Mouse (Mus musculus): ENCODE data around the gene Selenot. TPM values are rescaled to one million over a fixed set of nuclear protein-coding genes. Genes with fewer than 3 reads are reported as not detected.
A peak's percentile ranks its signal among the peaks of the same experiment; 100 is the strongest.

Selenot gene
- 15.3 and 17.0 TPM in 2 replicates for polyA plus RNA-seq (2016; fragmentation: Nextera tagmentation; extraction: Ambion mirVana)

GRCm38 (mm10) chr3:58576137-58577066, at the start of gene Selenot:
Gene Selenot (plus strand): TSS chr3:58576636.
- peaks cover 23% of the 10 kb centered on the region for H3K4me1 ChIP-seq
- H3K9me3 ChIP-seq (replicated peaks), result no peaks in the 10 kb centered on the region
- WGBS (ENCODE audit: insufficient replicate concordance), result 2% methylated on average over 59 of the region's 59 CpGs
- H3K4me3 ChIP-seq, result peak within 1 kb of the TSS; percentile 97
- H3K36me3 ChIP-seq, result peaks cover 17% of the 10 kb centered on the region
- H3K27ac ChIP-seq, result peak within 1 kb of the TSS; percentile 99
- no peaks in the 10 kb centered on the region for H3K27me3 ChIP-seq (replicated peaks)
- peak within 1 kb of the TSS; percentile 67 for H3K4me2 ChIP-seq
- peak; percentile 92 for ATAC-seq
- peak within 1 kb of the TSS; percentile 100 for H3K9ac ChIP-seq

DNA sequence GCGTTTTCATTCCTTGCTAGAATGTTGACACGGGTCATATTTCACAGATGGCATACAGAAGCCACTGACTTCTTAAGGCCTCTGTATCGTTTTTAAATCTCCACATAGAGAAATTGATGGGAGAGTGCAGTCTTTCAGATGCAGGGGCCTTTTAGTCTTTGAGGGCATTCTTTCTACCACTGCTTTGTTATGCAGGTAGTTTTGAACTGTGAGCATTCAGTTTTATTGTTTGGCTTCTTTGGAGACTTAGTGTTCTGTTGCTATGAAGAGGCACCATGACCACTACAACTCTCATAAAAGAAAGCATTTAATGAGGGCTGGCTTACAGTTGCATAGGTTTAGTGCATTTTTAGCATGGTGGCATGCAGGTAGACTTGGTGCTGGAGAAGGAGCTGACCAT, 39.9 kb upstream of the Selenot start:
- Histone ChIP-seq H3K4me3 (no peak overlapping the region), H3K27me3 (replicated peaks) (no peaks in the 10 kb centered on the region), H3K27ac (no peak overlapping the region), H3K4me1 (no peaks in the 10 kb centered on the region), H3K9ac (no peak overlapping the region), H3K36me3 (peaks cover 77% of the 10 kb centered on the region), H3K9me3 (replicated peaks) (no peaks in the 10 kb centered on the region), H3K4me2 (no peak overlapping the region)
- 85% methylated on average over 3 of the region's 3 CpGs for WGBS (ENCODE audit: insufficient replicate concordance)
- no peak for ATAC-seq

DNA sequence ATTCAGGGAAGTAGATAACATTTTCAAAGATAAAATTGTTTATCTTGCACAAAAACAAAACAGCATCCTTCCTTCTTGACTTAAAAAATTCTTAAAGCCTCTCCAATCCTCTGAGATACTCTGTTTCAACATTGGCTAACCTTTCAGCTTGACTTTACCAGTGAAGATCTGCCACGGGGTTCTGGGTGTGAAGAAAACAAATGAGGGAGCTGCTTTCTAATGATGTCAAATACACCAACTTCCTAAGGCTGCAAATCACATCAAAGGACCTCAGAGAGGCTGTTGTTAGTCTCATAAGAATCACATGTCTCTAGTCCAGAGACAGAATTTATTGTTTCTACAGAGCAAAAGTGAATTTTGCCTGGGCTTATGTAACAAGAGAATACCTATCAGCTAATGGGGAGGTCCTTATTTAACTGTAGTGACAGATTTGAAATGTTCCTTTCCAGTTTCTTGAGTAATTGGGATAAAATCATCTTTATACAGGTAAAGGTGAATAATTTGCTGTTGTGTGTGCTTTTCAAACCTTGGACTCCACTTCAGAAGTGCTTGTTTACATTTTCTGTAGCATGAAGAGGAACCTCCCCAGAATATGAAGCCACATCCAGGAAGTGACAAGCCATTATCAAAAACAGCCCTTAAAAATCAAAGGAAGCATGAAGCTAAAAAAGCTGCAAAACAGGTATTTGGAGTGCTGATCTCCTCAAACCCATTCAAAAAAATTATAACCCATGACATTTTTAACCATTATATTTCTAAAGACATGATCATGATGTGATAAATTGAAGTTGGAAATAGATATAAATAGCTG, 24.2 kb upstream of the Selenot start:
- H3K4me2 ChIP-seq, result no peak overlapping the region
- no peak overlapping the region for H3K9ac ChIP-seq
- ATAC-seq, result no peak
- H3K9me3 ChIP-seq (replicated peaks), result no peaks in the 10 kb centered on the region
- H3K36me3 ChIP-seq, result peaks cover 93% of the 10 kb centered on the region
- H3K4me3 ChIP-seq, result no peak overlapping the region
- no peaks in the 10 kb centered on the region for H3K27me3 ChIP-seq (replicated peaks)
- H3K4me1 ChIP-seq, result no peaks in the 10 kb centered on the region
- H3K27ac ChIP-seq, result no peak overlapping the region
- WGBS (ENCODE audit: insufficient replicate concordance), result 76% methylated on average over 1 of the region's 1 CpGs

DNA sequence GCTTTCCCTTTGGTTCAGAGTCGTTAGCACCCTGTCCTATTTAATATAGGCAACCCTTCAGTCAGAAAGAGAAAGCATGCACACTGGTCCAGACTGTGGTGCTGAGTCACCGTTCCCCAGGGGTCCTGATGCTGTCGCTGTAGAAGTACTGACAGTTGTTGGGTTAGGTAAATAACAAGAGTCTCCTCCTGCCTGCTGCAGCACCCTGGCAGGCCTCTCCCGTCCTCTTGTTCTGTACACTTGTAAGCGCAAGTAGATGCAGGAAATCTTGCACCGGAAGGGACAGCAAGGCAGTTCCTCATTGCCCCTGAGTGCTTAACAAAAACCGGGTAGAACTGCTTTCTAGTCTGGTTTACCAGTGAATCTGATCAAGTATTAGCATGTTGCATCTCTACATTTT, 19.8 kb upstream of the Selenot start:
- no peak overlapping the region for H3K27ac ChIP-seq

GRCm38 (mm10) chr3:58559887-58560286, 16.5 kb upstream of the Selenot start:
- Histone ChIP-seq H3K4me3 (no peak overlapping the region), H3K27ac (no peak overlapping the region), H3K36me3 (peaks cover 35% of the 10 kb centered on the region), H3K27me3 (replicated peaks) (no peaks in the 10 kb centered on the region), H3K4me1 (no peaks in the 10 kb centered on the region), H3K9ac (no peak overlapping the region), H3K9me3 (replicated peaks) (0 out of 2 replicates have a peak, but pooled peaks cover 6% of the 10 kb centered on the region), H3K4me2 (no peak overlapping the region)
- ATAC-seq, result no peak
- 39% methylated on average over 2 of the region's 2 CpGs for WGBS (ENCODE audit: insufficient replicate concordance)

More for the DNA sequence above, 19.8 kb upstream of the Selenot start:
- H3K36me3 ChIP-seq, result peaks cover 66% of the 10 kb centered on the region
- H3K9me3 ChIP-seq (replicated peaks), result no peaks in the 10 kb centered on the region
- no peak for ATAC-seq
- WGBS (ENCODE audit: insufficient replicate concordance), result 74% methylated on average over 7 of the region's 7 CpGs
- no peak overlapping the region for H3K4me3 ChIP-seq
- H3K4me1 ChIP-seq, result no peaks in the 10 kb centered on the region
- no peaks in the 10 kb centered on the region for H3K27me3 ChIP-seq (replicated peaks)
- no peak overlapping the region for H3K4me2 ChIP-seq
- H3K9ac ChIP-seq, result no peak overlapping the region

- Histone ChIP-seq H3K9ac (no peak overlapping the region), H3K27ac (no peak overlapping the region), H3K4me1 (no peaks in the 10 kb centered on the region), H3K36me3 (peaks cover 19% of the 10 kb centered on the region), H3K4me3 (no peak overlapping the region), H3K4me2 (no peak overlapping the region), H3K27me3 (replicated peaks) (no peaks in the 10 kb centered on the region), H3K9me3 (replicated peaks) (0 out of 2 replicates have a peak, but pooled peaks cover 6% of the 10 kb centered on the region)
- 67% methylated on average over 2 of the region's 2 CpGs for WGBS (ENCODE audit: insufficient replicate concordance)
- ATAC-seq, result no peak
Observed at GRCm38 (mm10) chr3:58561437-58561836, 15.0 kb upstream of the Selenot start.

DNA sequence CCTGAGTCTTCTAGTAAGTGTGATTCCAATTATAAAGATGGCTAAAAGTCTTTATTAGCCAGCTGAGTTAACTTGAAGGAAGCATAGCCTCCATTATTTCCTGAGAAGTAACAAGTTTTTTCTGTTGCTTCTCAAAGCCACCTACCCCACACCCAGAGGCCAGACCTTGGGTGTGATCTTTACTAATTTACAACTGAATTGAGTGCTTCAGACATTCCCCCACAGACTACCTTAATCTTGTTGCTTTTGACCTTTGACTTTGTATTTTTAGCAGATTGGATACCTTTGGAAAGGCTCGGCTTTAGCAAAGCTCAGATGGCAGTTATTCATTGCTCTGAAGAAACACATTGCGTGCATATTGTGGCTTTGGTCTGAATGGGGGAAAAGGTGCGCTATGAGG, 5.6 kb upstream of the Selenot start:
- 76% methylated on average over 3 of the region's 3 CpGs for WGBS (ENCODE audit: insufficient replicate concordance)
- ATAC-seq, result no peak
- Histone ChIP-seq H3K27me3 (replicated peaks) (no peaks in the 10 kb centered on the region), H3K9me3 (replicated peaks) (no peaks in the 10 kb centered on the region), H3K36me3 (no peaks in the 10 kb centered on the region), H3K4me1 (peaks cover under 1% of the 10 kb centered on the region; the same call in 1 of the 2 replicates), H3K4me3 (no peak overlapping the region), H3K27ac (no peak overlapping the region), H3K4me2 (no peak overlapping the region), H3K9ac (no peak overlapping the region)

GRCm38 (mm10) chr3:58577067-58577503, 649 bp downstream of the Selenot start:
- peak overlapping the region; percentile 99 for H3K27ac ChIP-seq
- H3K4me2 ChIP-seq, result peak overlapping the region; percentile 67
- under 1% methylated on average over 36 of the region's 36 CpGs for whole genome bisulfite sequencing (ENCODE audit: insufficient replicate concordance)
- H3K9me3 ChIP-seq (replicated peaks), result no peaks in the 10 kb centered on the region
- ATAC-seq, result peak; percentile 79
- peak overlapping the region; percentile 97 for H3K4me3 ChIP-seq
- peak overlapping the region; percentile 100 for H3K9ac ChIP-seq
- peaks cover 17% of the 10 kb centered on the region for H3K36me3 ChIP-seq
- peaks cover 30% of the 10 kb centered on the region for H3K4me1 ChIP-seq
- no peaks in the 10 kb centered on the region for H3K27me3 ChIP-seq (replicated peaks)

DNA sequence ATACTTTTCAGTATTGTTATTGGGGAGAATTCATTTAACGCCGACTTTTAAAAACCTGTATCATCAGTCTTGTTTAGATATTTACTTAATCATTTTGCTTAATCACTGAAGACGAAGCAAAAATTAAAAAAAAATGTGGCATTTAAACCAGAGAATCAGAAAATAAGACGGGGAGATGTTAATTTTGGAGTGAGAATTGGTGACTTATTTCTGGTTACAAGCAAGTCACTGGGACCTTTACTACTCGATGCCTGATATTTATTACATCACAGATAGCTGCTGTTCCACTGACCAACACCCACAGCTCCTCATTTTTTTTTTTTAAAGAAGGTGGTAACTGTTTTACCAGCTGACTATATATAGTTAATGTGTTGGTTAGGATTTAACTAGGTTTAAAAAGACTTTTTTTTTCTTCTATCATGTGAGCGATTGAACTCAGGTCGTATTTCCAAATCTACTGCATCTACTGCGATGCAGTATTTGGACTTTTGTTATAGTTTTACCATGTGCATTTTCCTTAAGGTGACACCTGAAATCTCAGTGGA, 1.1 kb downstream of the Selenot start:
- peak overlapping the region; percentile 99; the same call in 1 of the 2 replicates for H3K27ac ChIP-seq
- H3K27me3 ChIP-seq (replicated peaks), result no peaks in the 10 kb centered on the region
- no peaks in the 10 kb centered on the region for H3K9me3 ChIP-seq (replicated peaks)
- no peak for ATAC-seq
- H3K4me3 ChIP-seq, result peak overlapping the region; percentile 97
- peak overlapping the region; percentile 100 for H3K9ac ChIP-seq
- H3K4me1 ChIP-seq, result peaks cover 35% of the 10 kb centered on the region
- WGBS (ENCODE audit: insufficient replicate concordance), result 25% methylated on average over 8 of the region's 8 CpGs
- peaks cover 17% of the 10 kb centered on the region for H3K36me3 ChIP-seq
- peak overlapping the region; percentile 67 for H3K4me2 ChIP-seq

DNA sequence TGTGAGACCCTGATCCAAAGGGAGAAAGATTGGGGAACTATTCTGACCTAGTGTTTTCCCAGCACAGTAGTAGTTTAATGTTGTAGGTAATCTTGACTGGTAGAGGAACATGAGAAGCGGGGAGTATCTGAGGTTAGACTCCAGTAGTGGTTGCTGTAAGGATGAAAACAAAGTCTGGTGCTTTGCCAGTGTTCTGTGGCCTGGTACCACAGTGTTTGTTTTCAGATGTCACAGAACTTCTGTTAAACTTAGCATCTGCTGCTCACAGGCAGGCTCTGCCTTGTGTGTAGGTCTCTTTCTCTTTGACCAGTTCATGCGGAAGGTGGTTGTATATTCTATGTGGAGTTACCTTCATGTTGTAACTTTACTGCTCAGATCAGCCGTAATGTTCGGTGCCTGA, 5.1 kb downstream of the Selenot start:
- Histone ChIP-seq H3K27me3 (replicated peaks) (no peaks in the 10 kb centered on the region), H3K9me3 (replicated peaks) (no peaks in the 10 kb centered on the region), H3K27ac (no peak overlapping the region), H3K36me3 (peaks cover 27% of the 10 kb centered on the region), H3K4me1 (peaks cover 38% of the 10 kb centered on the region), H3K4me2 (no peak overlapping the region), H3K9ac (no peak overlapping the region), H3K4me3 (no peak overlapping the region)
- 73% methylated on average over 4 of the region's 4 CpGs for WGBS (ENCODE audit: insufficient replicate concordance)
- no peak for ATAC-seq

DNA sequence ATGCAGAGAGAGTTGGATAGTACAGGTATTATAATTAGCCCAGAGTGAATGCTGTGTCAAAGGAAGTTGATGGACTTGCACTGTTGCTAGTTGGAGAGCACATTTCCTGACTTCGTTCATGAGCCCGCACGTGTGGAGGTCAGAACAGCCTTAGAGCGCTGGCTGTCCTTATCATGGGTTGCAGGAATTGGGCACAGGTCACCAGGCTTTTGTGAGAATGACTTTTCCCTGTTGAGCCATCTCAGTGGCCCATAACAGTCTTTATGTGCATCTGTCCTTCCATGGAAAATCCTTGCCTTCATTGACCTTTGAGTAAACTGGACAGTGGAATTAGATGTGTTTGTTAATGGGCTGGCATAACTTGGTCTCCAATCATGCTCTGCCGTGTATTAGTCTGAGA, 5.9 kb downstream of the Selenot start:
- H3K4me2 ChIP-seq, result peak overlapping the region; percentile 19; the same call in 1 of the 2 replicates
- no peak overlapping the region for H3K4me3 ChIP-seq
- peaks cover 38% of the 10 kb centered on the region for H3K4me1 ChIP-seq
- H3K9ac ChIP-seq, result no peak overlapping the region
- no peaks in the 10 kb centered on the region for H3K27me3 ChIP-seq (replicated peaks)
- 0 out of 2 replicates have a peak overlapping the region, but pooled peaks have one; percentile 46 for H3K27ac ChIP-seq
- 25% methylated on average over 5 of the region's 5 CpGs for WGBS (ENCODE audit: insufficient replicate concordance)
- ATAC-seq, result no peak
- no peaks in the 10 kb centered on the region for H3K9me3 ChIP-seq (replicated peaks)
- peaks cover 31% of the 10 kb centered on the region for H3K36me3 ChIP-seq

Measured in liver, embryonic 12.5 days (tissue).